Mouse (Mus musculus) liver, embryonic 14.5 days (tissue): ENCODE measurements around the gene Ephb1.

Source experiments
- CTCF ChIP-seq: IDR thresholded peaks from 2 replicates; pipeline ENCODE4 v1.5.1; 2016; ENCODE audit warnings: antibody characterized with exemption, low read depth, control low read depth
- EP300 ChIP-seq: IDR thresholded peaks from 2 replicates; pipeline ENCODE4 v1.6.1; 2016; ENCODE audit warnings: antibody characterized with exemption, low read depth

- TF ChIP-seq CTCF (no peak), EP300 (no peak)
These were observed 373.3 kb downstream of the Ephb1 start for GRCm38 (mm10) chr9:101981161-101981560.
